Mouse (Mus musculus): ENCODE results near the gene D930007J09Rik.

Gene D930007J09Rik

GRCm38 (mm10) chr13:32819241-32819640 is 16.6 kb upstream of the D930007J09Rik start:
- no peak for DNase-seq

DNA sequence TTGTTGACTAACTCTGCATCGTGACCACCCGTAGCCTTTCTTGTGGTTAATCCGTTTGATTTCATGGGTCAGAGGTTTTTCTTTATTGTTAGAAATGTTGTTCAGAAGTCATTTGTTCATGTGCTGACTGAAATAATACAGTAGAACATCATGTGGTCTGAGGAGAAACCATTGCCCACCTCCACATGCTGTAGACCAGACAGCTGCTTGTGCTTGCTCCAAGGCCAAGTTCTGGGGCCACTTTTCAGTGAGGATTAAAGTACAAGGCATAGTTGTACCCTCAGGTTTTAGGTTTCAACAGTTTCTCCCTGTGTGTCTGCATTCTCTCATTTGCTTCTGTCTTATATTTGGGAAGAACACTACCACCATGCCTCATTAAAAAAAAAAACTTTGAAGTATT is 5.0 kb upstream of the D930007J09Rik start:
- DNase-seq: no peak

DNA sequence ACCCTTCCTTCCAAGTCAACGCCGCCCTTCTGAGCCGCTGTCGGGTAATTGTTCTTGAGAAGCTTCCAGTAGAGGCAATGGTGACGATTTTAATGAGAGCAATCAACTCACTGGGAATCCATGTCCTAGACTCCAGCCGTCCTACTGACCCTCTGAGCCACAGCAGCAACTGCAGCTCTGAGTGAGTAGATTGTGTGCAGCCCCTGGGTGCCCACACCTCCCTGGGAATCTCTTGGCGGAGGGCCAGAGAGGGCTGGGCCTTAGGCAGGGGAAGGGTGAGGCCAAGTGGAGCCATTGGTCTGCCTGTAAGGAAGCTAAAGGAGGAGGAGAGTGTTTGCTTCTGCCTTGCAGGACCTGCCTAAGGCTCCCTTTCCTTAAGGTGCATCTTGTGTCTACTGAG is 4.2 kb upstream of the D930007J09Rik start:
- peak; percentile 43 to 47 for DNase-seq

DNA sequence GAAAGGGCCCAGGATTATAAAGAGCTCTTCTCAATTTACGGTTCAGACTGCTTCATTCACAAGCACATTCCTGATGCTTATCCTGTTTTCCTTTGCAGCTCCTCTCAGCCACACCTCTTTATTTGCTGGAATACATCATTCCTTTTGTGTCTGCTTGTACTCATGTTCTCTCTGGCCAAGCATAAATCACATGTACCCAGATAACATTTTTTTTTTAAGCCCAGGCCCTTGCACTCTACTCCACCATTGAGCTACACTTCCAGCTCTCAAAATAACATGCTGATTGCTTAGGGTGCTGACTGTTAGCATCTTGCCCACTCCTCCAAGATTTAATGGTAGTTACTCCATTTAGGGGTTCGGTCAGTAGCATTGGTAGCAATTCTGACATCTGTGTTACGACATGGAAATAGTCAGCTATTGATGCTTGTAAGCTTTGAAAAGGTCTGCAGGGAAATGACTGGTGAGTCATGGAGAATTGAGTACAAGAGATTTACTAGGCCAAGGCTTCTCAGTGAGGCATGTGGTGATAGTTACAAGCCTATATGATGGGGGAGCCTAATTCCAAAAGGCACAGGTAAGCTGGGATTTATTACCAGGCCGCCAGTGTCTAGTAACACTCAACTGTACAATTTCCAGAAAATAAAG is 1.2 kb upstream of the D930007J09Rik start:
- no peak for DNase-seq

DNA sequence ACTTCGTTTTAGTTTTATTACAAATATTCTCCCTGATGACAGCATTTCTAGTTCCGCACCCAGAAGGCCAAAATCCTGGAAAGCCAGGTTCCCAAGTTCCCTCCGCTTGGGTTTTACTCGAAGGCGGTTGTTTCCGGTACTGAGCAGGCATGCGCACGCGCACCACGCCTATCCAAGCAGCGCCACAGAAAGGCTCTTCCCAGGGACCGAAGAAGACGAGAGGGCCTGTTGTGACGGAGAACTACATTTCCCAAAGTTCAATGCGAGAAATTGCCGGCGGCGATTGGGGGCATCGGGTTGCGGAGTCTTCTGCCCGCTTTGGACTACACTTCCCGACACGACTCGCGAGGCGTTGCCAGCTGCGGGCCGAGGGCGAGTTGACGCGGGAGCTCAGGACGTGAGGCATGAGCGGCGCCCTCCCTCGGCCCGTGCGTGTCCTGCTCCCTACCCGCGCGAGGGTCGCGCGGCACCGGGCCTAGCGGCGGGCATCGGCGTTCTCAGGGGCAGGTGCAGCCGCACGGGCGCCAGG is 892 bp downstream of the D930007J09Rik start, which contains the start of gene Wrnip1:
Gene Wrnip1, plus strand, starts transcription at position 346 of the 529 bp plus-strand sequence.
- DNase-seq: peak; percentile 98

- peak; percentile 19 to 34 for DNase-seq
Observed at GRCm38 (mm10) chr13:32800859-32801258, 1.8 kb downstream of the D930007J09Rik start.

- DNase-seq: peak in 1 of 2 experiments; percentile 12
Observed at GRCm38 (mm10) chr13:32799131-32799530, 3.5 kb downstream of the D930007J09Rik start.

GRCm38 (mm10) chr13:32797085-32797484 is 5.6 kb downstream of the D930007J09Rik start:
- DNase-seq: no peak

DNA sequence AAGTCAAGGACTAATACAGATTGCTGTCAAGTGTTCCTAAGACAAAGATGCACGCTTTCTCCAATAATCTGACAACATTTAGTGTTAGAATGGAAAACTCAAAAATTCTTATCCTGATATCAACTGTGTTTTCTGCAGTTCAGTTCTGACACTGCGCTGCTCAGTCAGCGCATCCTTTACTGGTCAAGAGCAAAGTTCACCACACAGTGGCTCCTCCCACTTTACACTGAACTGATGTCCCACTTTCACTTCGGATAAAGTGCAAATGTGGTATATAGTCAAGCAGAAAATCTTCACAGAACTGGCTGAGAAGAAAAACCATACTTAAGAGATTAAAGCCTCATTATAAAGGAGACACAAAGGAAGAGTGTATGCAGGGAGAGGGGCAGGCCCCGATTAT is 7.5 kb downstream of the D930007J09Rik start:
- DNase-seq: no peak

DNA sequence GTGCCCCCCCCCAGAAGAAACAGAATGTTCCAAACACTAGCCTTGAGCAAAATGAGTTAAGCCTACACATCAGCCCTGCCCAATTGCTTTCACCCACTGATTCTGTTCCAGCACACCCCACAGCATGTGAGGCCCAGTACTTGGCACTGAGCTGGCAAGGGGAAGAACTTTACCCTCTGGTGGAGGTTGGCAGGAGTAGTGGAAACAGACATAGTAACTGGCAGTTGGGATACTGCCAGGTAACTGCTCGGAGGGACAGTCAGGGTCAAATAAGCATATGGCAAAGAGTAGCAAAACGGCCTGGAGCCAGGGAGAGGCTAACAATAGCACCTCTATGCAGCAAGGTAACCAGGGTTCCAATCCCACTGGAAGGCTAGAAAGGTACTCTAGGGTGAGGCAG is 8.0 kb downstream of the D930007J09Rik start:
- DNase-seq: peak; percentile 26 to 55

DNA sequence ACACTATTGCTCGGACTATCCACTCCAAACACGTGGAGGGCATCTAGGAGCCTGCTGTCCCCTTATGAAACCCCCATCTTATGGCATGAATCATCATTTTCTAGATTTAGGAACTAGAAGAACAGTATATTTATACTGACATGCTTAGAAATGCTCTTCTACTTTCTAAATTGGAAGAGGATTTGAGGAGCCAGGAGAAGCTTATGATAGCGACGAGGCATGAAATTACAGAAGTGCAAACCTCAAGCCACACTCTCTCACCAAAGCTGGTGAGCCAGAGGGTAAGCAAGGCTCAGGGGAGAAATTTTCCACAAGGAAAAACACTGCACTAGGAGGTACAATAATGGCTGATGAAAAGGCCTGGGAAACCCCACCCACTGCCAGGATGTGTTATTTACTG is 12.9 kb downstream of the D930007J09Rik start:
- no peak for DNase-seq

- DNase-seq: no peak
Observed at GRCm38 (mm10) chr13:32787584-32787983, 15.1 kb downstream of the D930007J09Rik start.

GRCm38 (mm10) chr13:32783816-32784215 is 18.8 kb downstream of the D930007J09Rik start, which contains the start of gene Mylk4:
Mylk4 (minus strand) TSS chr13:32783954.
- DNase-seq: no peak

DNA sequence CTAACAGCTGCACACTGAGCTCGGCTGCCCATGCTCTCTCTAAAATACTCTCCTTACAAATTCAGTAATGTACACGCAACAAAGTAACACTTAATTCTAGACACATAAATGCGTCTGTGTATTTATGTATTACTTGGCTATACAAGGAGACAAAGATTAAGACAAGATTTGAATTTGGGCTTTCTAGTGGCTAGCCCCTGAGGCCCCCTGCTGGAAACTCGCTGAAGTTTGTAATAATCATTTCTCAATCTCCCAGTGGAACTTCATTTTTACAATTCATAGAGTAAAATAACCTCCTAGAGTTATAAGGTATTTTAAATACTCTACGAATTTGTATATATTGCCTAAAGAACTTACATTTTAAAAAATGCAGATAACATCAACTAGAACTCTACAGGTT is 19.6 kb downstream of the D930007J09Rik start:
- no peak for DNase-seq

DNA sequence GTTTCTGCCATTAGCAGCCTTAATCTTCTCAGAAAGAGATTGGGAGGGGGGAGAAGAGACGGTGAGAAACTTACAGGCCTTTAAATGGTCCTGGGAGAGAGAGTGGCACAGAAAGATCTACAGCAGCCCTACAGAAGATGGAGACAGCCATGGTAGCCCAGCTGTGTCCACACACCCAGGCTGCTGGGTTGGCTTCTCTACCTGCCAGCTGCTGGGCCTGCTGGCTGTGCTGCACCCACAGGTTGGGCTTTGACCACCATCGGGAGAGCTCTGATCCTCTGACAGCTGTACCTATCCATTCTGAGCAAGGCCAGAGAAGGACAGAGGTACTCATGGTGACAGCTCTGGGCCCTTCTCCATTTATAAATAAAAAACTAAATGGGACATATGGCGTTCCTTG is 23.8 kb downstream of the D930007J09Rik start:
- no peak for DNase-seq

DNA sequence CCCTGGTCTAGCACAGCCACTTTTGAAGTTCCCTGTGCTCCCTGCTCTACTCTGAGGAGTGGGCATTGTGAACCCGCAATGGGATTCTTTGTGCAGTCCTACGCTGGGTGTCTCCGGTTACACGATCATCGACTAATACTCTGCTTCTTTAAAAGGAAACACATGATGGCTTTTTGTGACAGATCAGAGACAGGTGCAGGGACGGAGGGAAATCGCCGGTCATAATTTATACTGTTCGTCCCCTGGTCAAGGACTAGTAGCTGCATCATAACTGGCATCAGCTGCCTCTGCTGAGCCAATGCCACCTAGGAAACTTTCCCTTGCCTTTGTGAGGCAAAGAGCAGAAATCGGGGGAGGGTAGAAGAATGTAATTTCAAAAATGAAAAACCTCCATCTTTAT is 26.3 kb downstream of the D930007J09Rik start:
- no peak for DNase-seq

- peak; percentile 16 to 17 for DNase-seq
Observed at GRCm38 (mm10) chr13:32775889-32776288, 26.8 kb downstream of the D930007J09Rik start.

DNA sequence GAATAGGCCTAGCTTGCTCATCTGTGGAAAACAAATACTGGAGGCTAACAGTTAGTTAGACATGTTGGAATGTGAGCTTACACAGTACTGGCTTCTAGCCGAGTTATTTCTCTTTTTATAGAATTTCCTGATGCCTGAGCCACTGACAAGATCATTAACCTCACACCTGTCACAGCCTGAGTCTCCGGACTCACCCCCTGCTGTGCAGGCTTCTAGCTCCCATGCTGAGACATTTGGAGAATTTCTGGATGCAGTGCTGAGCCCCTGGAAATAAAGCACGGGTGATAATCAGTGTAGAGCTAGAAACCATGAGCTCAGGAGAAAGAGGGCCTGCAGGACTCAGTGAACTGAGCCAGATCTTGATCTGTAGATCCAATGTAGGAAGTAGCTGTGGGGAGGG is 32.7 kb downstream of the D930007J09Rik start:
- DNase-seq: no peak

DNA sequence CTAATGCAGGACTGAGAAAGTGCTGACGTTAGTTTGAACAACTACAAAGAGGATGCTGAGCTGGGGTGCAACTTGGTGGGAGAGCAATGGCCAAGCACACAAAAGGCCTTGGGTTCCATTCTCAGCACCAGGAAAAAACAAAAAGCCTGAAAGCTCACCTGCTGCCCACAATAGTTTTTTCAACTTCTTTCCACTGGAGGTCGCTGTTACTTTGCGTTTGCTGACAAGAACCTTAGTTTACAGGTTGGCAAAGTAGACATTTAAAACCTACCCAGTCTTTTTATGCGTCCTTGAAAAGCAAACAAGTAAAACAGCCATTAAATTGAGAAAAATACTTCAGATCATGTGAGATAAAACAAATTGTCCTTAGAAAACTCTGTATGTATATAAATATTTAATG is 34.5 kb downstream of the D930007J09Rik start:
- DNase-seq: peak; percentile 53 to 73

DNA sequence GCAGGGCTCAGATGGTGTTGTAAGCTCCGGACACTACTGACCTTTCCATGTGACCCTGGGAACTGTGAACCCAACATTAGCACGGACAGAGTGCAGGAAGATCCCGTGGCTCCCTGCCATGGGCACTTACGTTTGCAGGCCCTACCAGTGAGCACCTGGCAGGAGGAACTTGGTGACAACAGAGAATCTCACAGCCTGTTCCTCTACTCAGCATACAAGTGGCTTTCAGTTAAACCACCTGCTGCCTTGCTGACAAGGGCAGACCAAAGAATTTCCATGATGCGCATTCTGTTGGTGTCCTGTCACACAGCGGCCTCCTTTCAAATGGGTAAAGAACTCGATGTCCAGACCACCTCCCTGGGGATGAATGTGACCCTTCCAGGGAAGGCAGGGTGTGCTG is 38.2 kb downstream of the D930007J09Rik start:
- peak in 1 of 2 experiments; percentile 7 for DNase-seq

GRCm38 (mm10) chr13:32763141-32763540 is 39.5 kb downstream of the D930007J09Rik start:
- no peak for DNase-seq

GRCm38 (mm10) chr13:32760795-32761194 is 41.9 kb downstream of the D930007J09Rik start:
- DNase-seq: no peak

GRCm38 (mm10) chr13:32759036-32759435 is 43.6 kb downstream of the D930007J09Rik start:
- DNase-seq: peak in 1 of 2 experiments; percentile 8

Measured in cerebellum, postnatal 10 days (tissue).